Mouse (Mus musculus) forebrain, embryonic 11.5 days (tissue): ENCODE results near the gene Ifnz. TPM values are rescaled to one million over a fixed set of nuclear protein-coding genes. Genes with fewer than 3 reads are reported as not detected.

Experiments used
- ATAC-seq: fragments of 200-750 bp; cut with Nextera tagmentation; replicated peaks from 2 replicates; pipeline ENCODE4 v1.8.0; 2017; ENCODE audit warnings: moderate TSS enrichment; ENCODE audit not compliant: low FRiP score
- DNase-seq: peaks from one replicate; pipeline ENCODE4 v3.0.0-alpha.2; 2017; ENCODE audit warnings: low spot score
- H3K27ac ChIP-seq: fragments of 300-500 bp; sonication (generic); 2 replicates; pipeline ENCODE4 v1.5.1; 2014; ENCODE audit warnings: low read depth, low read length
- H3K27me3 ChIP-seq: fragments of 300-500 bp; sonication (generic); 2 replicates; pipeline ENCODE4 v1.6.1; 2014; ENCODE audit warnings: mild to moderate bottlenecking, low read length, mixed read lengths; ENCODE audit not compliant: control insufficient read depth, insufficient read depth
- H3K36me3 ChIP-seq: fragments of 300-500 bp; sonication (generic); 2 replicates; pipeline ENCODE4 v1.6.1; 2014; ENCODE audit warnings: mild to moderate bottlenecking, low read length, moderate library complexity, mixed read lengths; ENCODE audit not compliant: control insufficient read depth, insufficient read depth
- H3K4me1 ChIP-seq: fragments of 300-500 bp; sonication (generic); replicated peaks from 2 replicates; pipeline ENCODE4 v1.6.1; 2014; ENCODE audit warnings: low read length, mixed read lengths; ENCODE audit not compliant: control insufficient read depth, insufficient read depth
- H3K4me2 ChIP-seq: fragments of 300-500 bp; sonication (generic); 2 replicates; pipeline ENCODE4 v1.6.1; 2014; ENCODE audit warnings: low read depth, mild to moderate bottlenecking, low read length, moderate library complexity, mixed read lengths; ENCODE audit not compliant: severe bottlenecking
- H3K4me3 ChIP-seq: fragments of 300-500 bp; sonication (generic); 2 replicates; pipeline ENCODE4 v1.5.1; 2014; ENCODE audit warnings: low read depth, low read length
- H3K9ac ChIP-seq: fragments of 300-500 bp; sonication (generic); 2 replicates; pipeline ENCODE4 v1.6.1; 2014; ENCODE audit warnings: low read length
- H3K9me3 ChIP-seq: fragments of 300-500 bp; sonication (generic); 2 replicates; pipeline ENCODE4 v1.6.1; 2016; ENCODE audit warnings: low read length, mixed read lengths; ENCODE audit not compliant: control insufficient read depth
- WGBS: fragments of 180-500 bp; shearing (Covaris S2); extraction: QIAGEN DNeasy Blood & Tissue Kit; methylation state at CpG from one replicate; pipeline ENCODE4 v1.1.7; 2014; 5-methylcytosine and 5-hydroxymethylcytosine counted together
- polyA plus RNA-seq: library from polyadenylated mRNA; unstranded; fragments of >200 nt; fragmentation: Nextera tagmentation; extraction: Ambion mirVana; gene quantifications from 2 replicates; pipeline ENCODE4 v1.2.1, GENCODE M21; 2014

The Ifnz gene
- polyA plus RNA-seq, 1 experiment from 2014 or later, result not detected

DNA sequence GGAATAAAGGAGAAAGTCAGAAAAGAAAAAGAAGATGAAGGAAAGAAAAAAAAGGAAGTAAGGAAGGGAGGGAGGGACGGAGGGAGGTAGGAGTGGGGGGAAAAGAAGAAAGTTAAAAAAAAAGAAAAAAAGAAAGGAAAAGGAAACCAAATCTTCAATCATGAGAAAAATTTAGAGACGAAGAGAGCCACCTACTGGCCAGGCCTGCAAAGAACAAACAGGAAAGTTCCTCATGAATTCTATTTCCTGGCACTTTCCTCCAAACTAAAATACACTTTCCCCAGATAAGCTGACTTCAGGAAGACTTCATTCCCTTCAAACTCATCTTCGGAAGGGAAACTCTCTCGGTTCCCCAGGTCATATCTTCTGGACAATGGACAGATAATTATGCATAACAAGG, 48.6 kb downstream of the Ifnz start:
- H3K9ac ChIP-seq, result no peak overlapping the region
- DNase-seq (no peak), ATAC-seq (no peak)
- H3K36me3 ChIP-seq, result no peaks in the 10 kb centered on the region
- H3K9me3 ChIP-seq, result no peaks in the 10 kb centered on the region
- 31% methylated on average over 4 of the region's 4 CpGs for WGBS
- H3K27ac ChIP-seq, result no peak overlapping the region
- H3K4me1 ChIP-seq, result no peaks in the 10 kb centered on the region
- H3K27me3 ChIP-seq, result no peaks in the 10 kb centered on the region
- H3K4me3 ChIP-seq, result no peak overlapping the region
- H3K4me2 ChIP-seq, result no peak overlapping the region

Other genes starting within 250 kb of the Ifnz start
- gene Ifna15, start 223.9 kb upstream of the Ifnz start, polyA plus RNA-seq, result not detected in 2 replicates
- not detected in 2 replicates for gene Ifna14, start 210.3 kb upstream of the Ifnz start, polyA plus RNA-seq
- gene Ifna9, start 189.7 kb upstream of the Ifnz start, polyA plus RNA-seq, result not detected in 2 replicates
- gene Ifna12, start 178.8 kb upstream of the Ifnz start, polyA plus RNA-seq, result not detected in 2 replicates
- gene C87499, start 147.7 kb upstream of the Ifnz start, polyA plus RNA-seq, result not detected in 2 replicates
- not detected in 2 replicates for gene Ifna13, start 137.7 kb upstream of the Ifnz start, polyA plus RNA-seq
- not detected in 2 replicates for gene Ifna16, start 105.2 kb upstream of the Ifnz start, polyA plus RNA-seq
- not detected in 2 replicates for gene Ifna2, start 98.2 kb upstream of the Ifnz start, polyA plus RNA-seq
- gene Ifnab, start 90.8 kb upstream of the Ifnz start, polyA plus RNA-seq, result not detected in 2 replicates
- gene Gm26566, start 60.3 kb upstream of the Ifnz start, polyA plus RNA-seq, result 0.81 and 1.3 TPM in 2 replicates
- 136 and 144 TPM in 2 replicates for gene Klhl9, start 59.7 kb upstream of the Ifnz start, polyA plus RNA-seq
- not detected in 2 replicates for gene Gm13271, start 27.3 kb upstream of the Ifnz start, polyA plus RNA-seq
- 0.19 TPM in 1 of 2 replicates, not detected in the other for gene Gm13283, start 22.0 kb upstream of the Ifnz start, polyA plus RNA-seq
- gene Gm13290, start 8.3 kb upstream of the Ifnz start, polyA plus RNA-seq, result 0.20 and 0.53 TPM in 2 replicates
- not detected in 2 replicates for gene Gm13289, start 5.2 kb upstream of the Ifnz start, polyA plus RNA-seq
- not detected in 2 replicates for gene Gm13272, start 2.3 kb upstream of the Ifnz start, polyA plus RNA-seq
- gene Gm13276, start 3.6 kb downstream of the Ifnz start, polyA plus RNA-seq, result not detected in 2 replicates
- not detected in 2 replicates for gene Gm13277, start 6.5 kb downstream of the Ifnz start, polyA plus RNA-seq
- not detected in 2 replicates for gene Gm13278, start 9.4 kb downstream of the Ifnz start, polyA plus RNA-seq
- not detected in 2 replicates for gene Gm13275, start 12.4 kb downstream of the Ifnz start, polyA plus RNA-seq
- not detected in 2 replicates for gene Gm13279, start 15.3 kb downstream of the Ifnz start, polyA plus RNA-seq
- 1.3 TPM in 1 of 2 replicates, not detected in the other for gene Gm13285, start 17.5 kb downstream of the Ifnz start, polyA plus RNA-seq
- gene Gm13287, start 21.1 kb downstream of the Ifnz start, polyA plus RNA-seq, result not detected in 2 replicates
- not detected in 2 replicates for gene Gm13288, start 23.4 kb downstream of the Ifnz start, polyA plus RNA-seq
- not detected in 2 replicates for gene Ifna7, start 34.1 kb downstream of the Ifnz start, polyA plus RNA-seq
- not detected in 2 replicates for gene Ifna11, start 37.8 kb downstream of the Ifnz start, polyA plus RNA-seq
- gene Ifna6, start 45.3 kb downstream of the Ifnz start, polyA plus RNA-seq, result not detected in 2 replicates
- gene Ifna5, start 53.4 kb downstream of the Ifnz start, polyA plus RNA-seq, result not detected in 2 replicates
- not detected in 2 replicates for gene Ifna4, start 59.7 kb downstream of the Ifnz start, polyA plus RNA-seq
- gene Ifna1, start 68.0 kb downstream of the Ifnz start, polyA plus RNA-seq, result not detected in 2 replicates
- gene Ifne, start 98.1 kb downstream of the Ifnz start, polyA plus RNA-seq, result not detected in 2 replicates